Mouse (Mus musculus) megakaryocyte, embryonic 14.5 days (primary cell): ENCODE data around the gene Kif18b.

Experiments used
- FLI1 ChIP-seq: IDR thresholded peaks from 2 replicates; pipeline ENCODE4 v1.6.1; 2012; ENCODE audit warnings: low read length, inconsistent platforms, mixed read lengths
- GATA1 ChIP-seq: IDR thresholded peaks from 3 replicates; pipeline ENCODE4 v1.6.1; 2012; ENCODE audit warnings: mixed read lengths, low read length, inconsistent platforms, borderline replicate concordance

DNA sequence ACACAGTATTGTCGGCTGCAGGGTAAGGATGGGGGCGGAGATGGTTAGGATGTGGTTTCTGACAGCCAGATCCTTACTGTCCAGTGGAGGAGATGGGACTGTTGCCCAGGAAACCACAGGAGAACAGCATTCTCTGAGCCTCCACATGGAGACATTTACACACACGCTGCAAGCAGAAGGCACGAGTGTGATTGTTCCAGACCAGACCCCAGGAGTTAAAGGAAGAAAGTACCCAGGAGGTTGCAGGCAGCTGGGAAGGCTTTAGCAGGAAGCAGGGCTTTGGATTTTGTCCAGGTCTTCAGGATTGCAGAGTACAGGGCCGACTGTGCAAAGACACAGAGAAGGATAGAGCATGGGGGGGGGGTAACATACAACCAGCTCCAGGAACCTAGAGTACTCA, 46.7 kb upstream of the Kif18b start:
- TF ChIP-seq GATA1: no peak
- TF ChIP-seq FLI1: no peak
